Mouse (Mus musculus): ENCODE results near the gene Sorl1.

GRCm38 (mm10) chr9:41975968-41976367 is 148.1 kb downstream of the Sorl1 start:
- TF ChIP-seq POLR2A (IDR thresholded peaks at IDR 0.05; ENCODE audit: extremely low read depth, insufficient read depth, low read length) (no peak), CTCF (IDR thresholded peaks at IDR 0.05; ENCODE audit: extremely low read depth, insufficient read depth, low read length) (no peak)
